Mouse (Mus musculus): ENCODE measurements around the gene Ccdc60.

DNA sequence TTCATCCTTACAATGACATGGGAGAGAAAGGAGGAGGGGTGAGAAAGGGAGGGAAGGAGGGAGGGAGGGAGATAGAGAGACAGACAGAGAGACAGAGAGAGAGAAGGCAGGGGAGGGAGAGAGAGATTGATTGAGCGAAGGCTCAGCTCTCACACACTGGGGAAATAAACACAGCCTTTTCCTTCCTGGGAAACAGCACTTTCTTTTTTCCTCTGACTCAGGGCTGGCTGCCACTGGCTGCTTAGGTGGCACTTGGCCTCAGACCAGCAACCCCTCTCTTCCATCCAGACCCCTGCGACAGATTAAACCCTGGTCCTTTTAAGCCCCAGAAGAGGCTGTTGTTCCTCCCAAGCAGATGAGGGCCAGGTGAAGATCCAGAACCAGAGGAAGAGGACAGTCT, 14.0 kb downstream of the Ccdc60 start:
- no peak for TF ChIP-seq CTCF (IDR thresholded peaks at IDR 0.05; ENCODE audit: control insufficient read depth, insufficient read depth, insufficient replicate concordance, low read depth, low read length)
- no peak for TF ChIP-seq POLR2A (IDR thresholded peaks at IDR 0.05; ENCODE audit: control insufficient read depth, low read depth, low read length)

Data from testis, adult 2 months (tissue).